Mouse (Mus musculus) monocyte, adult 2 months (primary cell): ENCODE measurements around the gene Gngt2.
A peak's percentile ranks its signal among the peaks of the same experiment; 100 is the strongest.

ENCODE experiments used
- DNase-seq, 2 experiments: peaks; one replicate each; pipeline ENCODE4 v3.0.0; 2022; ENCODE audit warnings: low spot score in 2 of 2, low read depth in 1 of 2

Gngt2 gene

GRCm38 (mm10) chr11:95826317-95827167 lies 10.5 kb upstream of the Gngt2 start:
- DNase-seq, result no peak

- DNase-seq, result no peak
These were observed 9.9 kb upstream of the Gngt2 start for GRCm38 (mm10) chr11:95827168-95827447.

- peak in 1 of 2 experiments; percentile 56 for DNase-seq
These were observed 9.4 kb upstream of the Gngt2 start for GRCm38 (mm10) chr11:95827464-95828085.

- no peak for DNase-seq
These were observed 8.6 kb upstream of the Gngt2 start for GRCm38 (mm10) chr11:95828181-95828964.

- DNase-seq, result no peak
These were observed 7.4 kb upstream of the Gngt2 start for GRCm38 (mm10) chr11:95829526-95830050.

- no peak for DNase-seq
These were observed 6.4 kb upstream of the Gngt2 start for GRCm38 (mm10) chr11:95830411-95831275.

- DNase-seq, result no peak
These were observed 5.8 kb upstream of the Gngt2 start for GRCm38 (mm10) chr11:95831276-95831619.

GRCm38 (mm10) chr11:95831641-95832040 lies 5.4 kb upstream of the Gngt2 start:
- DNase-seq, result no peak

GRCm38 (mm10) chr11:95832129-95833005 lies 4.6 kb upstream of the Gngt2 start:
- no peak for DNase-seq

- DNase-seq, result no peak
These were observed 3.9 kb upstream of the Gngt2 start for GRCm38 (mm10) chr11:95833006-95833570.

- DNase-seq, result no peak
These were observed 3.3 kb upstream of the Gngt2 start for GRCm38 (mm10) chr11:95833631-95834142.

- peak in 1 of 2 experiments; percentile 69 for DNase-seq
These were observed 2.8 kb upstream of the Gngt2 start for GRCm38 (mm10) chr11:95834143-95834667.

GRCm38 (mm10) chr11:95834742-95835710 lies 2.0 kb upstream of the Gngt2 start:
- peak in 1 of 2 experiments; percentile 33 for DNase-seq

GRCm38 (mm10) chr11:95835832-95836231 lies 1.2 kb upstream of the Gngt2 start:
- DNase-seq, result no peak

GRCm38 (mm10) chr11:95836433-95836832 lies 583 bp upstream of the Gngt2 start:
- no peak for DNase-seq

- no peak for DNase-seq
These were observed 1.6 kb downstream of the Gngt2 start for GRCm38 (mm10) chr11:95838598-95838997.

GRCm38 (mm10) chr11:95838999-95839868 lies 2.2 kb downstream of the Gngt2 start:
- DNase-seq, result no peak
